Mouse (Mus musculus) neural tube, embryonic 14.5 days (tissue): ENCODE measurements around the gene Ndufa7. TPM values are rescaled to one million over a fixed set of nuclear protein-coding genes. Genes with fewer than 3 reads are reported as not detected.
A peak's percentile ranks its signal among the peaks of the same experiment; 100 is the strongest.

ENCODE experiments used
- ATAC-seq: fragments of 200-750 bp; cut with Nextera tagmentation; 2 replicates; pipeline ENCODE4 v1.8.0; 2017; ENCODE audit warnings: low read depth, mild to moderate bottlenecking, moderate TSS enrichment, moderate library complexity
- H3K27ac ChIP-seq: fragments of 300-500 bp; sonication (generic); 2 replicates; pipeline ENCODE4 v1.5.1; 2014; ENCODE audit warnings: low read depth, mild to moderate bottlenecking, control low read depth, low read length, moderate library complexity, mixed read lengths
- H3K27me3 ChIP-seq: fragments of 300-500 bp; sonication (generic); 2 replicates; pipeline ENCODE4 v1.6.1; 2014; ENCODE audit warnings: low read length; ENCODE audit not compliant: control insufficient read depth, insufficient read depth
- H3K36me3 ChIP-seq: fragments of 300-500 bp; sonication (generic); 2 replicates; pipeline ENCODE4 v1.6.1; 2014; ENCODE audit warnings: low read length, mixed read lengths; ENCODE audit not compliant: control insufficient read depth, insufficient read depth
- H3K4me1 ChIP-seq: fragments of 300-500 bp; sonication (generic); 2 replicates; pipeline ENCODE4 v1.6.1; 2014; ENCODE audit warnings: low read length; ENCODE audit not compliant: control insufficient read depth, insufficient read depth
- H3K4me2 ChIP-seq: fragments of 300-500 bp; sonication (generic); 2 replicates; pipeline ENCODE4 v1.6.1; 2014; ENCODE audit warnings: mild to moderate bottlenecking, low read depth, low read length, control low read depth
- H3K4me3 ChIP-seq: fragments of 300-500 bp; sonication (generic); 2 replicates; pipeline ENCODE4 v1.5.1; 2014; ENCODE audit warnings: low read depth, low read length, control low read depth, mixed read lengths
- H3K9ac ChIP-seq: fragments of 300-500 bp; sonication (generic); replicated peaks from 2 replicates; pipeline ENCODE4 v1.6.1; 2014; ENCODE audit warnings: low read depth, mild to moderate bottlenecking, control low read depth, low read length, mixed read lengths
- H3K9me3 ChIP-seq: fragments of 300-500 bp; sonication (generic); 2 replicates; pipeline ENCODE4 v1.6.1; 2016; ENCODE audit warnings: low read length; ENCODE audit not compliant: control insufficient read depth
- WGBS: fragments of 180-500 bp; shearing (Covaris S2); extraction: QIAGEN DNeasy Blood & Tissue Kit; methylation state at CpG from one replicate; pipeline ENCODE4 v1.1.7; 2014; 5-methylcytosine and 5-hydroxymethylcytosine counted together
- polyA plus RNA-seq: library from polyadenylated mRNA; unstranded; fragments of >200 nt; fragmentation: Nextera tagmentation; extraction: Ambion mirVana; gene quantifications from 2 replicates; pipeline ENCODE4 v1.2.1, GENCODE M21; 2014

Gene Ndufa7
- polyA plus RNA-seq: 529 and 591 TPM in 2 replicates

DNA sequence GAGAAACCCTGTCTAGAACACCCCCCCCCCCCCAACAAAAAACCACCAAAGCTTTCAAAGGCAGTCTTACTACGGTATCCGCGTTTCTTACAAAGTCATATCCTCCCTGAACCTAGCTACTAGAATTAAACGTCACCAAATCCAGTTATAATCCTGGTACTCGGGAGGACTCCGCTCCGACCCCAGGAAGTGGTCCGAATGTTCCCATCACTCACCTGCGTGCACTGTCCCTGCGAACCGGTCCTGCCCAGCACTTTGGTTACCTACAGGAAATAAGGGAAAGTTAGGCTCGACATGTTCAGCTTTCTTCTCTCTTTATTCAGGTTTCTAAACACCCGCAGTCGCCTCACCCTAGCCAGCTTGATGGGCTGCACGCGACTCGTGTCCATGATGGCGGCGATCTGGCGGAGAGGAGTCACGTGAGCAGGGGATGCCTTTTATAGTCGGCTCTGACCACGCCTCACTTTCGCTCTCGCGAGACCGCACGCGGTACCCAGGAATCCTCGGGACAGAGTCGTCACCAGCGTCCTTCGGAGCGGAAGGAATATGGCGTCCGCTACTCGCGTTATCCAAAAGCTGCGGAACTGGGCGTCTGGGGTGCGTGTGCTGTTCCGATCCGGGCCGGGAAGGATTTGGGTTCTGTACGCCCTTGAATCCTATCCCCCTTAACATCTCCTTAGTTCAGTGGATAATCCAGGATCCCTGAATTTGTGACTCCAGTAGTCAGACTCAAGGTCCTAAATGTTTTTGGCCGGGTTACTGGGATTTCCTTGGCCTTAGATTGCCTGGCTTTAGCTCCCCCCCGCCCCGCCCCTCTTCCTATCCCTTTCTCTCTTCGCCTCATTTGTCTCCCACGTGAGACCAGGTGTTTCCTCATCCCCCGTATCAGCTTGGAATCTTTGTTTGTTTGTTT is at the start of gene Ndufa7, which contains the start of gene Rps28:
Gene Ndufa7, plus strand, starts transcription at position 489 of the 913 bp plus-strand sequence.
Gene Rps28, minus strand, starts transcription at position 479 of the 913 bp plus-strand sequence.
- peak within 1 kb of the TSS; percentile 91 for H3K27ac ChIP-seq
- H3K27me3 ChIP-seq: no peaks in the 10 kb centered on the region
- peak within 1 kb of the TSS; percentile 95 for H3K4me2 ChIP-seq
- peaks cover 28% of the 10 kb centered on the region; the same call in 1 of the 2 replicates for H3K36me3 ChIP-seq
- peak within 1 kb of the TSS; percentile 76 for H3K4me3 ChIP-seq
- H3K9ac ChIP-seq: peak within 1 kb of the TSS; percentile 80
- H3K4me1 ChIP-seq: peaks cover 16% of the 10 kb centered on the region
- H3K9me3 ChIP-seq: no peaks in the 10 kb centered on the region
- ATAC-seq: peak; percentile 94
- WGBS: under 1% methylated on average over 51 of the region's 51 CpGs

DNA sequence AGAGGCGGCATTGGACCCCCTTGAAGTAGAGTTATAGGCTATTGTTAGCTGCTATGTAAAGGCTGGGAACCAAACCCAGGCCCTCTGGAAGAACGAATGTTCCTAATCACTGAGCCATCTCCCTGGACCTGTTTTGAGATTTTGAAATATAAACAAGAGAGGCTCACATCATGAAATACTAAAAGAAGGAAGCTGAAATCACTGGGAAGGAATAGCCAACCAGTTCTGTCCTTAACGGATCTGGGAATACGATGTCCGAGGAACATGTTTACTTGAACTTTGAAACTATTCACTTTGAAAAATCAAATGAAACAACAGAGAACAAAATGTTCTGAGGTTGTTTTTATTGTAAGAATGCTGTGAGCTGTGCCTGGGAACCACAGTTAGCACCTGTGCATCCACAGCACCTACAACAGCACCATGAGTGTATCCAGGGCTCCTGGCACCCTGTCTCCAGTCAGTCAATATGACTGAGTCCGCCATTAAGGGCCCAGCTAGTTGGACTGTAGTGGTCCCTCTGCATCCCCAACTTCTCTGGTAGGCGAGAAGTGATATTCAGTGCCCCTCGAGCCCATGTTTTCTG is 49.7 kb upstream of the Ndufa7 start:
- Histone ChIP-seq H3K4me3 (no peak overlapping the region), H3K27ac (no peak overlapping the region), H3K4me2 (no peak overlapping the region), H3K27me3 (no peaks in the 10 kb centered on the region), H3K9ac (no peak overlapping the region), H3K36me3 (no peaks in the 10 kb centered on the region), H3K9me3 (no peaks in the 10 kb centered on the region), H3K4me1 (no peaks in the 10 kb centered on the region)
- ATAC-seq: no peak
- WGBS: 96% methylated on average over 8 of the region's 8 CpGs

DNA sequence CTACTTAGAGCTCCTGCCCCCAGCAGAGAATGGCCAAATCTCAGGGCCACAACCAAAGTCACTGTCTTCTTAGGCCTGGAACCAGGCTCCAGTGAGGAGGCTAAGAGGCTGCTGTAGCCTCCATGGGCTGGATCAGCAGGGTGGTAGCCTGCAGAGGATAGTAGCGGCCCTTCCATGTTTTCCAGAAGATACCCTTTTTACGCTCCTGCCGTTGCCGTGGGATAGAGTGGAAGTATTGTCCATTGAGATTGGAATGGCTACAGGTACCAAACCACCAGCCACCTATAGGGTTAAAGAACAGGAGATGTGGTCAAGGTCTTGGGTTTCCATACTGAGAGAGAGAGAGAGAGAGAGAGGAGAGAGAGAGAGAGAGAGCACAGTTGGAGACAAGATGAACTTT is 49.1 kb upstream of the Ndufa7 start:
- no peaks in the 10 kb centered on the region for H3K4me1 ChIP-seq
- H3K27me3 ChIP-seq: no peaks in the 10 kb centered on the region
- H3K4me3 ChIP-seq: no peak overlapping the region
- H3K9me3 ChIP-seq: no peaks in the 10 kb centered on the region
- H3K4me2 ChIP-seq: no peak overlapping the region
- WGBS: 96% methylated on average over 4 of the region's 4 CpGs
- no peak overlapping the region for H3K9ac ChIP-seq
- ATAC-seq: no peak
- no peaks in the 10 kb centered on the region for H3K36me3 ChIP-seq
- H3K27ac ChIP-seq: no peak overlapping the region

DNA sequence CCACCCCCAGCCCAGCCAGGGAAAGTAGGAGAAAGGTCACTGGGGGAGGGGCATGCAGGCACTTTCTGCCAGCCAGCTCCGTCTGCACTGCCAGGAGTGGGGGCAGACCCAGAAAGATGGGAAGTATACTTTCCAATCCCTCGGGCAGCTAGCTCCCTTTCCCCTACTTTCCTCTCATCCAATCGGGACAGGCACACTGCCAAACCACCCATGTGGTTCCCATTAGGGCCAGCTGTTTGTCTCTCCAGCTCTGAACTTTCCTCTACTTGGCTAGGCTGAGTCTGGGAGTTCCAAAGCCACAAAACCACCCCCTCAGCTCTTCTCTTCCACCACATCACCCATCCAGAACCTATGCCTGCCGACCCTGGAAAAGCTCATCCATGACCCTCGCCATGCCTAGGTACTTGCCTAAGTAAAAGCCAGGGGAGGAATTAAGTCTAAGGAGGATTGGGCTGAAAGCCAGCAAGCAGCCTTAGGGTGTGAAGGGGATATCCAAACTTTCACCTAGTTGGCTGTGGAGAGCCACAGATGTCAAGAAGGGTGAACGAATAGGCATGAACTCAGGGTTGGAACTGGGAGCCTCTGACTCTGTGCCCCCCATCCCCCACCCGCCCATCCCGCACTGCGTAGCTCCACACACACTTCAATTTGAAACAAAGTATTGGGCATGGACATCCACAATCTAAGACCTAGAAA is 45.0 kb upstream of the Ndufa7 start:
- no peaks in the 10 kb centered on the region for H3K9me3 ChIP-seq
- 54% methylated on average over 9 of the region's 9 CpGs for WGBS
- peak; percentile 80; the same call in 1 of the 2 replicates for ATAC-seq
- no peak overlapping the region; the same call in 1 of the 2 replicates for H3K4me3 ChIP-seq
- no peaks in the 10 kb centered on the region for H3K36me3 ChIP-seq
- H3K27ac ChIP-seq: peak overlapping the region; percentile 62; the same call in 1 of the 2 replicates
- no peaks in the 10 kb centered on the region for H3K4me1 ChIP-seq
- peak overlapping the region; percentile 32; the same call in 1 of the 2 replicates for H3K4me2 ChIP-seq
- H3K9ac ChIP-seq: no peak overlapping the region
- H3K27me3 ChIP-seq: no peaks in the 10 kb centered on the region

DNA sequence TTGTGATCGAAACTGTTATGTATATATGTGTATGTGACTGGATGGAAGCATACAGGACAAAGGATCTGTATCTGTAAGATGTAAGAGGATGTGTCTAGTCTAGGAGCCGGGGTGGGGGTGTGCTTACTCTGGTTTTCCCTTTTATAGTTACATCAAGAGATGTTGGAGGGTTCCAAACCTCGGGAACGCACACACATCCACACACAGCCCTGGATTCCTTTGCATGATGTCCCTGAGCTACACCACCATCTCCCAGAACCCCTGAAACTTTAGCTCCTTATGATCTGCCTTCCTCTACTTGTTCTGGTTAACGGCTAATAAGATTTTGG is 44.4 kb upstream of the Ndufa7 start:
- Histone ChIP-seq H3K4me1 (no peaks in the 10 kb centered on the region), H3K27ac (peak overlapping the region; percentile 62; the same call in 1 of the 2 replicates), H3K4me2 (peak overlapping the region; percentile 32; the same call in 1 of the 2 replicates), H3K36me3 (no peaks in the 10 kb centered on the region), H3K4me3 (peak overlapping the region; percentile 37; the same call in 1 of the 2 replicates), H3K9me3 (no peaks in the 10 kb centered on the region), H3K9ac (no peak overlapping the region), H3K27me3 (no peaks in the 10 kb centered on the region)
- 91% methylated on average over 5 of the region's 5 CpGs for WGBS
- no peak for ATAC-seq

DNA sequence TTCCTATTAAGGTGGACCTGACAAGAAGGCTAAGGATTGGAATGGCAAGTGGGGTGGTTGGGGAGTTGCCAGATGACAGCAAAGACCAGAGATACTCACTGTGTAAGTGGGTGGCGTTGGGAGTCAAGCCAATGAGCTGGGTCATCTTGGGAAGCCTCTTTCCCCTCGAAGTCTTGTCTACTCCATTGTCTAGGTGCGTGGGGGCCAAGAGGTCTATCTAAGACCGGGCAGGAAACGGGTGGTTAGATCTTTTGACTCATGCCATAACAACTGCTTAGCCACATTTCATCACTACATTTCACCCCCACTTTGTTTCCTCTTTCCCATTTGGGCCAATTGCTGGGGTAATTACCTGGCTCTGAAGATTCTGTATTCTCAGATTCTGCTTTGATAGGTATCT is 43.9 kb upstream of the Ndufa7 start:
- ATAC-seq: no peak
- Histone ChIP-seq H3K27ac (peak overlapping the region; percentile 29; the same call in 1 of the 2 replicates), H3K9ac (no peak overlapping the region), H3K4me3 (peak overlapping the region; percentile 37; the same call in 1 of the 2 replicates), H3K4me2 (peak overlapping the region; percentile 68), H3K27me3 (no peaks in the 10 kb centered on the region), H3K9me3 (no peaks in the 10 kb centered on the region), H3K36me3 (no peaks in the 10 kb centered on the region), H3K4me1 (no peaks in the 10 kb centered on the region)
- 95% methylated on average over 5 of the region's 5 CpGs for WGBS

DNA sequence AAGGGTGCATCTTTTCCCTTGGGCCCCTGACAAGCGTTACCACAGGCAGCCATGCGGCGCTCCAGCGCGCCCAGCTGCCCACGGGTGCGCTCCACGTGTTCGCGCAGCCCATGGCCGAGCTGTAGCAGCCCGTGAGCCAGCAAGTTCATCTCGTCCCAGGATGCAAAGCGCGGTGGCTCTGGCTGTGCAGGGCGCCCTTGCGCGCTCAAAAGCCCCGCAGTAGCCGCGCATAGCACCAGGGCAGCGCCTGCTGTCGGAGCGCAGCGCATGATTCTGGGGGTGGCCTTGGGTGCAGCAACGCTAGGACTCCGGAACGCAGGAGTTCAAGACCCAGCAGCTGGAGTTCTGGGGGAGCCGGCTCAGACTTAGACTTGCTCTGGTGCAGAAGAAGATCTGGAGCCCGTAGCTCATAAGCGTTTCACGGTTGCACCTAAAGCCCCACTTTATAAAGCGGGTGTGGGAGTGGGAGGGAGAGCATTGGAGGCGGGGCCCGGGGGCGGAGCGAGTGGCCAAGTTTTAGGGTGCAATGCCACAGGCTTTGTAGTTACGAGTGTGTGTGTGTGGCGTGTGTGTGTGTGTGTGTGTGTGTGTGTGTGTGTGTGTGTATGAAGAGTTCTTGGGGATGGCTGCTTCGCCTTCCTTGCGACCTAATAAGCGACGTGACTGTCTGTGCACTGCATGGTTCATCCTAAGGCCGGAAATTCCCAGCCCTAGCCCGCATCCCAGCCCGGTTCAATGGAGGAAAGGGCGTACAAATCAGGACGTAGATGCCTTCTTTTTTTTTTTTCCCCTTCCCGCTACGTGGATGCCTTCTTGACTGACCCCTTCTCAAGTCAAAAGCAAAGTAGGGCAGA is 43.0 kb upstream of the Ndufa7 start, which contains the start of gene Angptl4:
Gene Angptl4, minus strand, starts transcription at position 707 of the 854 bp plus-strand sequence.
- peak within 1 kb of the TSS; percentile 37 for H3K4me3 ChIP-seq
- peak within 1 kb of the TSS; percentile 29; the same call in 1 of the 2 replicates for H3K27ac ChIP-seq
- no peaks in the 10 kb centered on the region for H3K27me3 ChIP-seq
- H3K9me3 ChIP-seq: no peaks in the 10 kb centered on the region
- under 1% methylated on average over 50 of the region's 50 CpGs for WGBS
- ATAC-seq: peak; percentile 85
- peak within 1 kb of the TSS; percentile 49 for H3K9ac ChIP-seq
- H3K36me3 ChIP-seq: no peaks in the 10 kb centered on the region
- peak within 1 kb of the TSS; percentile 68 for H3K4me2 ChIP-seq
- no peaks in the 10 kb centered on the region for H3K4me1 ChIP-seq

DNA sequence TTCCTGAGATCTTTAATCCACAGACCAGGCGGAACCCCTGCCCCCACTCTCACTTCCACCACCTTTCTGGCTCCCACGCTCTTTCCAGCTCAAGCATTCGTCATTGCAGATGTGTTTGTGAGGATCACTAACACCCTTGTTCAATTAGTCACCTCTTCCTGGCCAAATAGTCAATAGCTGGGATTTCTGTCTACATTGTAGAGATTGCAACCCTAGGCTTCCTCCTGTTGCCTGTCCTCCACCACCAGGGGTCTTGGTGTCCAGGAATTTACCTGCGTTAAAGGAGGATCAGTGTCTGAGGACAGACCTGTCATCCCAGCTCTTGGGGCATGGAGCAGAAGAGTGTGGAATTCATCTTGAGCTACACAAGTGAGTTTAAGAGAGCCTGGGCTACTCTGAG is 42.3 kb upstream of the Ndufa7 start:
- Histone ChIP-seq H3K27me3 (no peaks in the 10 kb centered on the region), H3K27ac (no peak overlapping the region), H3K4me1 (no peaks in the 10 kb centered on the region), H3K9me3 (no peaks in the 10 kb centered on the region), H3K36me3 (no peaks in the 10 kb centered on the region), H3K4me3 (peak overlapping the region; percentile 37), H3K4me2 (peak overlapping the region; percentile 68; the same call in 1 of the 2 replicates), H3K9ac (no peak overlapping the region)
- 62% methylated on average over 4 of the region's 4 CpGs for WGBS
- ATAC-seq: no peak
